Mouse (Mus musculus) embryonic facial prominence, embryonic 10.5 days (tissue): ENCODE results near the gene Treml1. TPM values are rescaled to one million over a fixed set of nuclear protein-coding genes. Genes with fewer than 3 reads are reported as not detected.

ENCODE experiments used
- DNase-seq: peaks from one replicate; pipeline ENCODE4 v3.0.0-alpha.2; 2017; ENCODE audit warnings: low spot score
- H3K27ac ChIP-seq: fragments of 300-500 bp; sonication (generic); replicated peaks from 2 replicates; pipeline ENCODE4 v1.5.1; 2016; ENCODE audit warnings: mild to moderate bottlenecking
- H3K27me3 ChIP-seq: fragments of 300-500 bp; sonication (generic); replicated peaks from 2 replicates; pipeline ENCODE4 v1.6.1; 2016; ENCODE audit warnings: low read depth, mild to moderate bottlenecking; ENCODE audit not compliant: poor library complexity, severe bottlenecking
- H3K36me3 ChIP-seq: fragments of 300-500 bp; sonication (generic); replicated peaks from 2 replicates; pipeline ENCODE4 v1.6.1; 2016; ENCODE audit warnings: mild to moderate bottlenecking, moderate library complexity
- H3K4me1 ChIP-seq: fragments of 300-500 bp; sonication (generic); 2 replicates; pipeline ENCODE4 v1.6.1; 2016
- H3K4me3 ChIP-seq: fragments of 300-500 bp; sonication (generic); 2 replicates; pipeline ENCODE4 v1.5.1; 2016; ENCODE audit warnings: mild to moderate bottlenecking, moderate library complexity
- H3K9me3 ChIP-seq: fragments of 300-500 bp; sonication (generic); 2 replicates; pipeline ENCODE4 v1.6.1; 2016; ENCODE audit warnings: mild to moderate bottlenecking
- WGBS: fragments of 180-500 bp; shearing (Covaris S2); methylation state at CpG from one replicate; pipeline ENCODE4 v1.1.7; 2016; 5-methylcytosine and 5-hydroxymethylcytosine counted together
- polyA plus RNA-seq: library from polyadenylated mRNA; unstranded; fragments of >200 nt; fragmentation: Nextera tagmentation; extraction: Ambion mirVana; gene quantifications from 2 replicates; pipeline ENCODE4 v1.2.1, GENCODE M21; 2016

Gene Treml1
- polyA plus RNA-seq, 1 experiment from 2014 or later, result 2.2 TPM

- 89% methylated on average over 8 of the region's 8 CpGs for WGBS
- Histone ChIP-seq H3K27me3 (no peaks in the 10 kb centered on the region), H3K27ac (no peak overlapping the region), H3K36me3 (no peaks in the 10 kb centered on the region), H3K9me3 (no peaks in the 10 kb centered on the region), H3K4me1 (0 out of 2 replicates have a peak, but pooled peaks cover 3% of the 10 kb centered on the region), H3K4me3 (no peak overlapping the region)
- DNase-seq, result no peak
Measured at GRCm38 (mm10) chr17:48362966-48363365, 3.2 kb downstream of the Treml1 start.

- no peak overlapping the region for H3K4me3 ChIP-seq
- H3K36me3 ChIP-seq, result no peaks in the 10 kb centered on the region
- no peaks in the 10 kb centered on the region for H3K27me3 ChIP-seq
- DNase-seq, result no peak
- H3K4me1 ChIP-seq, result 0 out of 2 replicates have a peak, but pooled peaks cover 3% of the 10 kb centered on the region
- H3K27ac ChIP-seq, result no peak overlapping the region
- 85% methylated on average over 6 of the region's 6 CpGs for WGBS
- H3K9me3 ChIP-seq, result no peaks in the 10 kb centered on the region
Measured at GRCm38 (mm10) chr17:48363421-48363965, 3.8 kb downstream of the Treml1 start.

GRCm38 (mm10) chr17:48365511-48366155 is 5.9 kb downstream of the Treml1 start:
- H3K27me3 ChIP-seq, result no peaks in the 10 kb centered on the region
- WGBS, result 75% methylated on average over 9 of the region's 9 CpGs
- H3K4me3 ChIP-seq, result no peak overlapping the region
- H3K9me3 ChIP-seq, result no peaks in the 10 kb centered on the region
- 0 out of 2 replicates have a peak, but pooled peaks cover 3% of the 10 kb centered on the region for H3K4me1 ChIP-seq
- no peak for DNase-seq
- no peaks in the 10 kb centered on the region for H3K36me3 ChIP-seq
- H3K27ac ChIP-seq, result no peak overlapping the region

- H3K4me3 ChIP-seq, result no peak overlapping the region
- 0 out of 2 replicates have a peak, but pooled peaks cover 3% of the 10 kb centered on the region for H3K4me1 ChIP-seq
- H3K27me3 ChIP-seq, result no peaks in the 10 kb centered on the region
- H3K27ac ChIP-seq, result no peak overlapping the region
- no peaks in the 10 kb centered on the region for H3K9me3 ChIP-seq
- 92% methylated on average over 5 of the region's 5 CpGs for WGBS
- H3K36me3 ChIP-seq, result no peaks in the 10 kb centered on the region
- DNase-seq, result no peak
Measured at GRCm38 (mm10) chr17:48366806-48367205, 7.1 kb downstream of the Treml1 start.

GRCm38 (mm10) chr17:48371621-48372020 is 11.9 kb downstream of the Treml1 start:
- no peak for DNase-seq
- Histone ChIP-seq H3K9me3 (no peaks in the 10 kb centered on the region), H3K4me3 (no peak overlapping the region), H3K36me3 (no peaks in the 10 kb centered on the region), H3K27me3 (no peaks in the 10 kb centered on the region), H3K4me1 (no peaks in the 10 kb centered on the region), H3K27ac (no peak overlapping the region)

- 63% methylated on average over 8 of the region's 8 CpGs for WGBS
- H3K36me3 ChIP-seq, result no peaks in the 10 kb centered on the region
- no peaks in the 10 kb centered on the region for H3K27me3 ChIP-seq
- no peaks in the 10 kb centered on the region for H3K9me3 ChIP-seq
- H3K4me1 ChIP-seq, result no peaks in the 10 kb centered on the region
- DNase-seq, result no peak
- H3K27ac ChIP-seq, result no peak overlapping the region
- no peak overlapping the region for H3K4me3 ChIP-seq
Measured at GRCm38 (mm10) chr17:48372987-48373386, 13.3 kb downstream of the Treml1 start.

- H3K27ac ChIP-seq, result no peak overlapping the region
- WGBS, result 95% methylated on average over 1 of the region's 1 CpGs
- no peaks in the 10 kb centered on the region for H3K27me3 ChIP-seq
- no peaks in the 10 kb centered on the region for H3K4me1 ChIP-seq
- H3K4me3 ChIP-seq, result no peak overlapping the region
- DNase-seq, result no peak
- H3K9me3 ChIP-seq, result no peaks in the 10 kb centered on the region
- H3K36me3 ChIP-seq, result no peaks in the 10 kb centered on the region
Measured at GRCm38 (mm10) chr17:48376102-48376501, 16.4 kb downstream of the Treml1 start.

GRCm38 (mm10) chr17:48379050-48379449 is 19.3 kb downstream of the Treml1 start:
- H3K9me3 ChIP-seq, result no peaks in the 10 kb centered on the region
- no peaks in the 10 kb centered on the region for H3K27me3 ChIP-seq
- no peak overlapping the region for H3K27ac ChIP-seq

GRCm38 (mm10) chr17:48385786-48386461 is 26.2 kb downstream of the Treml1 start:
- no peak for DNase-seq
- H3K9me3 ChIP-seq, result no peaks in the 10 kb centered on the region
- no peaks in the 10 kb centered on the region for H3K27me3 ChIP-seq
- H3K4me3 ChIP-seq, result no peak overlapping the region
- H3K4me1 ChIP-seq, result no peaks in the 10 kb centered on the region
- H3K27ac ChIP-seq, result no peak overlapping the region
- peaks cover 54% of the 10 kb centered on the region for H3K36me3 ChIP-seq
- WGBS, result 85% methylated on average over 2 of the region's 2 CpGs

More at GRCm38 (mm10) chr17:48379050-48379449, 19.3 kb downstream of the Treml1 start:
- no peak for DNase-seq
- no peaks in the 10 kb centered on the region for H3K36me3 ChIP-seq
- no peaks in the 10 kb centered on the region for H3K4me1 ChIP-seq
- no peak overlapping the region for H3K4me3 ChIP-seq

GRCm38 (mm10) chr17:48388666-48389065 is 28.9 kb downstream of the Treml1 start:
- no peaks in the 10 kb centered on the region for H3K4me1 ChIP-seq
- H3K4me3 ChIP-seq, result no peak overlapping the region
- DNase-seq, result no peak
- no peaks in the 10 kb centered on the region for H3K9me3 ChIP-seq
- H3K27ac ChIP-seq, result no peak overlapping the region
- WGBS, result 94% methylated on average over 2 of the region's 2 CpGs
- H3K36me3 ChIP-seq, result peaks cover 81% of the 10 kb centered on the region
- no peaks in the 10 kb centered on the region for H3K27me3 ChIP-seq

GRCm38 (mm10) chr17:48389442-48389841 is 29.7 kb downstream of the Treml1 start:
- Histone ChIP-seq H3K27me3 (no peaks in the 10 kb centered on the region), H3K4me1 (no peaks in the 10 kb centered on the region), H3K4me3 (no peak overlapping the region), H3K27ac (no peak overlapping the region), H3K36me3 (peaks cover 89% of the 10 kb centered on the region), H3K9me3 (no peaks in the 10 kb centered on the region)
- 96% methylated on average over 5 of the region's 5 CpGs for WGBS
- DNase-seq, result no peak

- peaks cover 100% of the 10 kb centered on the region for H3K36me3 ChIP-seq
- DNase-seq, result no peak
- WGBS, result 91% methylated on average over 5 of the region's 5 CpGs
- H3K4me3 ChIP-seq, result no peak overlapping the region
- no peaks in the 10 kb centered on the region for H3K27me3 ChIP-seq
- no peaks in the 10 kb centered on the region for H3K4me1 ChIP-seq
- H3K27ac ChIP-seq, result no peak overlapping the region
- H3K9me3 ChIP-seq, result no peaks in the 10 kb centered on the region
Measured at GRCm38 (mm10) chr17:48391446-48391845, 31.7 kb downstream of the Treml1 start.

- WGBS, result 92% methylated on average over 3 of the region's 3 CpGs
- no peak for DNase-seq
- Histone ChIP-seq H3K36me3 (peaks cover 100% of the 10 kb centered on the region), H3K4me3 (no peak overlapping the region), H3K4me1 (no peaks in the 10 kb centered on the region), H3K27me3 (no peaks in the 10 kb centered on the region), H3K27ac (no peak overlapping the region), H3K9me3 (no peaks in the 10 kb centered on the region)
Measured at GRCm38 (mm10) chr17:48392616-48393015, 32.9 kb downstream of the Treml1 start.
